Mouse (Mus musculus): ENCODE data around the gene Cda.

GRCm38 (mm10) chr4:138411011-138411410 is 43.2 kb upstream of the Cda start:
- TF ChIP-seq CTCF (IDR thresholded peaks at IDR 0.05; ENCODE audit: control insufficient read depth, insufficient read depth, low read length), result no peak
- TF ChIP-seq POLR2A (IDR thresholded peaks at IDR 0.05; ENCODE audit: borderline replicate concordance, control insufficient read depth, low read depth, low read length), result no peak
